Comparison of ENCODE assay signal across 15 mouse cellular contexts in the genomic region with DNA sequence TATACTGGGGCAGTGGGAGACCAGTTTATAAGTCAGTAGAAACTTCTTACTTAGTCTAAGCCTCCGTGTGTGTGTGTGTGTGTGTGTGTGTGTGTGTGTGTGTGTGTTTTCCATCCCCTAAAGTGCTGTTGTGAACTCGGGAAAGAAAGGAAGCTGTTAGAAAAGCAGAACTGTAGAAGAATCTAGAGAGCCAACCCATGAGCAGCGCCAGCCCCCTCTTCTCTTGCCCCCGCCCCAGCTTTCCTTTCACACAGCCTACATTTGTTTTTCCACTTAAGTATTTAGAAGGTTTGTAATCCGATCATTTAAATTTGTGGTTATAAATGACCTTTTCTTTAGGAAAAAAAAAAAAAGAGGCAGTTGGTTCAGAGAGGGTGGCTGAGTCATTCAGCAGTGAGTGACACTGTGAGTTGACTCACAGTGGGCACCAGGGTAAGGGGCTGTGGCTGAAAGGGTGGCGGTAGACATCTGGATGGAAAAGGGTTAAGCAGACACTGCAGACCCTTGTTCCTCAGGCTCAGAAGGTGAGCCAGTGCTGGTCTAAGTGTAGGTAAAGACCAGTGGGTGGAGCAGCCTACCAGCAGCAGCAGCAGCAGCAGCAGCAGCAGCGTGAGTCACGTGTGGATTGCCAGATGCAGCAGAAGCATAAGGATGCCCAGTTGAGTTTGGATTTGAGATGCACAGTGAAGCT.
DNase-seq lines count a peak whose midpoint lies in the region; ATAC-seq and TF ChIP-seq lines count a peak whose summit lies in the region.
"Had no signal": no experiment of that assay in that cellular context is flagged by ENCODE, and none has a peak within 500 bp of the region (broad histone marks: within the 10 kb centered on the region; RNA-seq: fewer than 3 reads in every experiment).

No protein-coding gene starts in this region.

- DNase-seq in adrenal gland, adult (ENCODE audit: inconsistent age in 2 of 2, low spot score in 1 of 2): peak; percentile 64 to 90
- no peak for DNase-seq in adrenal gland, postnatal 10 days
- DNase-seq in layer of hippocampus, adult 2 months (ENCODE audit: low spot score in 2 of 2): no peak
- DNase-seq in layer of hippocampus, adult 11-12 months (ENCODE audit: low spot score): no peak
- DNase-seq in right cerebral cortex, adult 2 months (ENCODE audit: low spot score in 2 of 2): no peak
- no peak for DNase-seq in cerebellum, adult 9-10 months
- DNase-seq: forebrain, postnatal 0 days; gastrocnemius, postnatal 14 days; kidney, postnatal 10 days; lung, postnatal 10 days had no signal

- peak; percentile 31 to 38; a peak in 2 of 4 replicates for ATAC-seq in hematopoietic stem cell, adult 5-6 weeks (replicated peaks in 1 of 2; ENCODE audit: insufficient read depth in 1 of 2, low FRiP score in 2 of 2, low TSS enrichment in 1 of 2, low read depth in 1 of 2, poor library complexity in 2 of 2, severe bottlenecking in 2 of 2)
- ATAC-seq: forebrain, postnatal 0 days; midbrain, embryonic 13.5 days had no signal

- no peak overlapping the region for H3K4me3 ChIP-seq in layer of hippocampus, adult 2 months
- no peak overlapping the region for H3K4me3 ChIP-seq in olfactory bulb, adult 2 months (ENCODE audit: insufficient read depth, low read depth, low read length)
- H3K4me3 ChIP-seq: hindbrain, embryonic 15.5 days; midbrain, embryonic 13.5 days had no signal

- 20% methylated on average over 8 of the region's 8 CpGs for WGBS in olfactory bulb, adult 2 months

- H3K27ac ChIP-seq in layer of hippocampus, adult 2 months: 0 out of 2 replicates have a peak overlapping the region, but pooled peaks have one; percentile 5
- peak overlapping the region; percentile 71 for H3K27ac ChIP-seq in olfactory bulb, adult 2 months (ENCODE audit: insufficient read depth, low read depth, low read length)
- H3K27ac ChIP-seq: hindbrain, embryonic 15.5 days; liver, embryonic 14.5 days; midbrain, embryonic 13.5 days had no signal

- no peak for TF ChIP-seq CTCF in layer of hippocampus, adult 2 months (conservative IDR thresholded peaks at IDR 0.05)
- TF ChIP-seq CTCF in olfactory bulb, adult 2 months (IDR thresholded peaks at IDR 0.05; ENCODE audit: insufficient read depth, low read depth, low read length): no peak

- TF ChIP-seq POLR2A in olfactory bulb, adult 2 months (IDR thresholded peaks at IDR 0.05; ENCODE audit: insufficient read depth, low read depth, low read length): no peak

- H3K4me1 ChIP-seq in olfactory bulb, adult 2 months (ENCODE audit: control insufficient read depth, insufficient read depth, low read length): peaks cover 53% of the 10 kb centered on the region

Comparison
In these comparisons a context has a peak if more than half of its experiments do, and no peak if none do; other contexts are left out.
1. DNase-seq: peak in adrenal gland, adult (2 of 2); none in adrenal gland, postnatal 10 days (single experiment), layer of hippocampus, adult 2 months (0 of 2), layer of hippocampus, adult 11-12 months (single experiment), right cerebral cortex, adult 2 months (0 of 2) and cerebellum, adult 9-10 months (single experiment).